Mouse (Mus musculus) cerebellum, adult 2 months (tissue): ENCODE results near the gene Pepd. TPM values are rescaled to one million over a fixed set of nuclear protein-coding genes. Genes with fewer than 3 reads are reported as not detected.
A peak's percentile ranks its signal among the peaks of the same experiment; 100 is the strongest.

ENCODE experiments used
- DNase-seq, 2 experiments: peaks; one replicate each; pipeline ENCODE4 v3.0.0; 2021
- H3K27ac ChIP-seq: fragments of 200-500 bp; 2 replicates; pipeline ENCODE4 v1.5.1; 2012; ENCODE audit warnings: low read length, control low read depth, inconsistent platforms; ENCODE audit not compliant: insufficient read depth
- H3K27me3 ChIP-seq: fragments of 200-500 bp; 2 replicates; pipeline ENCODE4 v1.6.1; 2012; ENCODE audit warnings: inconsistent platforms, mild to moderate bottlenecking, low read length, moderate library complexity; ENCODE audit not compliant: control insufficient read depth, insufficient read depth
- H3K4me1 ChIP-seq: fragments of 200-500 bp; 2 replicates; pipeline ENCODE4 v1.6.1; 2011; ENCODE audit warnings: low read length; ENCODE audit not compliant: control insufficient read depth, insufficient read depth
- H3K4me3 ChIP-seq: fragments of 200-500 bp; replicated peaks from 2 replicates; pipeline ENCODE3; 2011; ENCODE audit warnings: mild to moderate bottlenecking, low read depth, low read length, control low read depth; ENCODE audit not compliant: insufficient read depth
- CTCF ChIP-seq: fragments of 200-500 bp; IDR thresholded peaks from 2 replicates; pipeline ENCODE4 v1.5.1; 2011; ENCODE audit warnings: low read depth, mild to moderate bottlenecking, control low read depth, low read length, moderate library complexity, borderline replicate concordance; ENCODE audit not compliant: insufficient read depth
- POLR2A ChIP-seq: fragments of 200-500 bp; IDR thresholded peaks from 2 replicates; pipeline ENCODE4 v1.6.1; 2011; ENCODE audit warnings: low read length, control low read depth, borderline replicate concordance; ENCODE audit not compliant: insufficient read depth
- WGBS: fragments of 180-500 bp; shearing (Covaris S2); methylation state at CpG from one replicate; pipeline ENCODE4 v1.1.7; 2018; 5-methylcytosine and 5-hydroxymethylcytosine counted together
- polyA plus RNA-seq: library from polyadenylated mRNA; depleted of rRNA; stranded (reverse); fragments of >200 nt; gene quantifications from 2 replicates; pipeline ENCODE4 v1.2.3, GENCODE M21; 2012

Pepd gene
- polyA plus RNA-seq, 1 experiment, result 55.1 TPM

- Histone ChIP-seq H3K4me3 (no peak overlapping the region), H3K27me3 (no peaks in the 10 kb centered on the region), H3K27ac (no peak overlapping the region), H3K4me1 (no peaks in the 10 kb centered on the region)
- 51% methylated on average over 14 of the region's 14 CpGs for WGBS
- DNase-seq, result no peak
- TF ChIP-seq CTCF, result no peak
- TF ChIP-seq POLR2A, result no peak
These were observed 152.4 kb downstream of the Pepd start for GRCm38 (mm10) chr7:35064286-35065258.

- DNase-seq, result no peak
- no peak overlapping the region for H3K27ac ChIP-seq
- H3K4me1 ChIP-seq, result no peaks in the 10 kb centered on the region
- no peaks in the 10 kb centered on the region for H3K27me3 ChIP-seq
- WGBS, result 90% methylated on average over 3 of the region's 3 CpGs
- H3K4me3 ChIP-seq, result no peak overlapping the region
- TF ChIP-seq POLR2A (no peak), CTCF (no peak)
These were observed 153.8 kb downstream of the Pepd start for GRCm38 (mm10) chr7:35065958-35066357.

- WGBS, result 37% methylated on average over 8 of the region's 8 CpGs
- H3K4me3 ChIP-seq, result no peak overlapping the region
These were observed 154.5 kb downstream of the Pepd start for GRCm38 (mm10) chr7:35066640-35067212.

GRCm38 (mm10) chr7:35076645-35077044 lies 164.5 kb downstream of the Pepd start:
- 37% methylated on average over 5 of the region's 5 CpGs for WGBS
- no peak for DNase-seq
- no peaks in the 10 kb centered on the region for H3K27me3 ChIP-seq
- 0 out of 2 replicates have a peak overlapping the region, but pooled peaks have one; percentile 13 for H3K27ac ChIP-seq
- H3K4me1 ChIP-seq, result no peaks in the 10 kb centered on the region
- H3K4me3 ChIP-seq, result no peak overlapping the region
- TF ChIP-seq POLR2A, result no peak
- no peak for TF ChIP-seq CTCF

More at GRCm38 (mm10) chr7:35066640-35067212, 154.5 kb downstream of the Pepd start:
- DNase-seq, result no peak
- Histone ChIP-seq H3K27ac (no peak overlapping the region), H3K27me3 (no peaks in the 10 kb centered on the region), H3K4me1 (no peaks in the 10 kb centered on the region)
- TF ChIP-seq POLR2A (no peak), CTCF (no peak)

GRCm38 (mm10) chr7:35080843-35081338 lies 168.7 kb downstream of the Pepd start:
- TF ChIP-seq POLR2A, result no peak
- no peak for TF ChIP-seq CTCF
- H3K4me1 ChIP-seq, result no peaks in the 10 kb centered on the region
- no peak for DNase-seq
- H3K27ac ChIP-seq, result no peak overlapping the region
- H3K27me3 ChIP-seq, result no peaks in the 10 kb centered on the region
- no peak overlapping the region for H3K4me3 ChIP-seq
- 44% methylated on average over 10 of the region's 10 CpGs for WGBS

- no peaks in the 10 kb centered on the region for H3K4me1 ChIP-seq
- H3K27ac ChIP-seq, result no peak overlapping the region
- H3K4me3 ChIP-seq, result no peak overlapping the region
- H3K27me3 ChIP-seq, result no peaks in the 10 kb centered on the region
- TF ChIP-seq CTCF (no peak), POLR2A (no peak)
- 80% methylated on average over 9 of the region's 9 CpGs for WGBS
- DNase-seq, result no peak
These were observed 169.4 kb downstream of the Pepd start for GRCm38 (mm10) chr7:35081406-35082104.

GRCm38 (mm10) chr7:35084565-35085360 lies 172.6 kb downstream of the Pepd start:
- no peak for TF ChIP-seq CTCF
- TF ChIP-seq POLR2A, result no peak
- no peak for DNase-seq
- H3K27ac ChIP-seq, result no peak overlapping the region
- no peak overlapping the region for H3K4me3 ChIP-seq
- 91% methylated on average over 12 of the region's 12 CpGs for WGBS
- H3K27me3 ChIP-seq, result no peaks in the 10 kb centered on the region; the same call in 1 of the 2 replicates
- H3K4me1 ChIP-seq, result no peaks in the 10 kb centered on the region
